Mouse (Mus musculus): ENCODE measurements around the gene Dek.

DNA sequence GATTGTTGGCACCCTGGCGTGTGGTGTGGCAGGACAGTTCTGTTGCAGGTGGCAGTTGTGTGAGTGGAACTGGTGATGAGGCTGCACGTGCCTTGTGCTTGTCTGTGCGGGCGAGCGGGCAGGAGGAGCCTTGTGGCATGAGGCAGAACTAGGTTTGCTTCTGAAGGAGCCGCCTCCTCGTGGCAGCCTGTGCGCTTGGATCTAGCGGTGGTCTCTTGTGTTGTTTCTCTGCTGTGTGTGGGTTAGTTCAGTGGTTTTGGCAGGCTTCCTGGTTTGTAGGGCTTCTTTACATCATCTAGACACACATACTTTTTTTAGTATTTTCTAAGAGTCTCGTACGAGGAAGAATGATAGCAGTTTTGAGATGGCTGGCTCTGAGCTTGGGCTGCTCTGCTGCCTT, 49.9 kb downstream of the Dek start:
- no peak for TF ChIP-seq POLR2A (IDR thresholded peaks at IDR 0.05; ENCODE audit: low read depth, low read length)
- 0 out of 2 replicates have a peak, but pooled peaks have one; percentile 0 for TF ChIP-seq CTCF (IDR thresholded peaks at IDR 0.05; ENCODE audit: borderline replicate concordance, insufficient read depth, low read length)
